Mouse (Mus musculus) spleen, adult 2 months (tissue): ENCODE data around the gene Eml5. TPM values are rescaled to one million over a fixed set of nuclear protein-coding genes. Genes with fewer than 3 reads are reported as not detected.

Experiments used
- DNase-seq, 2 experiments: peaks; one replicate each; pipeline versions ENCODE4 v3.0.0 to v3.0.0-alpha.2; 2012 to 2021; ENCODE audit warnings: low spot score in 2 of 2, low read depth in 1 of 2
- H3K27ac ChIP-seq: fragments of 200-500 bp; 2 replicates; pipeline ENCODE4 v1.5.1; 2012; ENCODE audit warnings: low read length, inconsistent platforms; ENCODE audit not compliant: insufficient read depth
- H3K27me3 ChIP-seq: fragments of 200-500 bp; 2 replicates; pipeline ENCODE4 v1.6.1; 2012; ENCODE audit warnings: mild to moderate bottlenecking, moderate library complexity, low read length, inconsistent platforms; ENCODE audit not compliant: control insufficient read depth, insufficient read depth
- H3K36me3 ChIP-seq: fragments of 200-500 bp; 2 replicates; pipeline ENCODE4 v1.6.1; 2012; ENCODE audit warnings: mild to moderate bottlenecking, low read length, inconsistent platforms; ENCODE audit not compliant: control insufficient read depth, insufficient read depth
- H3K4me1 ChIP-seq: fragments of 200-500 bp; 2 replicates; pipeline ENCODE4 v1.6.1; 2011; ENCODE audit warnings: inconsistent platforms; ENCODE audit not compliant: control insufficient read depth, insufficient read depth, insufficient read length
- H3K4me3 ChIP-seq: fragments of 200-500 bp; 2 replicates; pipeline ENCODE4 v1.5.1; 2011; ENCODE audit warnings: mild to moderate bottlenecking, inconsistent platforms; ENCODE audit not compliant: insufficient read depth, insufficient read length; ENCODE audit errors: extremely low read depth
- CTCF ChIP-seq: fragments of 200-500 bp; IDR thresholded peaks from 2 replicates; pipeline ENCODE4 v1.5.1; 2011; ENCODE audit warnings: mild to moderate bottlenecking, inconsistent platforms; ENCODE audit not compliant: insufficient read depth, insufficient read length, insufficient replicate concordance; ENCODE audit errors: extremely low read depth
- POLR2A ChIP-seq: fragments of 200-500 bp; IDR thresholded peaks from 2 replicates; pipeline ENCODE4 v1.6.1; 2011; ENCODE audit warnings: low read depth, low read length, inconsistent platforms
- WGBS: fragments of 180-500 bp; shearing (Covaris S2); methylation state at CpG from one replicate; pipeline ENCODE4 v1.1.7; 2018; 5-methylcytosine and 5-hydroxymethylcytosine counted together
- polyA plus RNA-seq: library from polyadenylated mRNA; depleted of rRNA; stranded (reverse); fragments of >200 nt; gene quantifications from 2 replicates; pipeline ENCODE4 v1.2.3, GENCODE M21; 2012; rRNA removed

Eml5 gene
- polyA plus RNA-seq, 1 experiment, result 3.6 TPM

DNA sequence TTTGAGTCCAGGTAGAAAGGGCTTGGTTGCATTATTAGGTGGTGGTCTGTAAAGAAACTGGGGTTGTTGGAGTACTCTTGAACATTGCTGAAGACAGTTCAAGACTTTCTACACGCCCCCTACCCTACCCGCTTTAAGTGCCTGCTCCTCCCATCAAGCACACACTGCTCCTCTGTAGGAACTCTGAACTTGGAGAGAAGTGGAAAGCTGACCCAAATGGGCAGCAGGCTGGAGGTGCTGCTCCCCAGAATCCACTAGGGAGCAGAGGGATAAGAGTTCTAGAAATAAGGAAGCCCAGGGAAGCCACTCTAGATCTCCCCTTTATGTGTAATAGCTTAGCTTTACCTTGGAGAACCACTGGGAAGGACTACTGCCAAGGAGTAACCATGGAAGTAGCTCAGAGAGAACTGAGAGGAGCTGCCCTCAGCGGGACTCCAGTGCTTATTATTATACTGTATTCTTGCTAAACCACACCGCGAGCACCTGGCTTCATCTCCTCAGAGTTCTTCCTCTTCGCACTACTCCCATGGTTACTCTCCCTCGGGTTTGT is 163.4 kb downstream of the Eml5 start:
- no peak for TF ChIP-seq POLR2A
- TF ChIP-seq CTCF, result no peak
- Histone ChIP-seq H3K27me3 (peaks cover 17% of the 10 kb centered on the region), H3K27ac (no peak overlapping the region), H3K36me3 (no peaks in the 10 kb centered on the region), H3K4me3 (peak overlapping the region; percentile 46; the same call in 1 of the 2 replicates), H3K4me1 (peaks cover 3% of the 10 kb centered on the region)
- 5% methylated on average over 7 of the region's 7 CpGs for WGBS
- no peak for DNase-seq

DNA sequence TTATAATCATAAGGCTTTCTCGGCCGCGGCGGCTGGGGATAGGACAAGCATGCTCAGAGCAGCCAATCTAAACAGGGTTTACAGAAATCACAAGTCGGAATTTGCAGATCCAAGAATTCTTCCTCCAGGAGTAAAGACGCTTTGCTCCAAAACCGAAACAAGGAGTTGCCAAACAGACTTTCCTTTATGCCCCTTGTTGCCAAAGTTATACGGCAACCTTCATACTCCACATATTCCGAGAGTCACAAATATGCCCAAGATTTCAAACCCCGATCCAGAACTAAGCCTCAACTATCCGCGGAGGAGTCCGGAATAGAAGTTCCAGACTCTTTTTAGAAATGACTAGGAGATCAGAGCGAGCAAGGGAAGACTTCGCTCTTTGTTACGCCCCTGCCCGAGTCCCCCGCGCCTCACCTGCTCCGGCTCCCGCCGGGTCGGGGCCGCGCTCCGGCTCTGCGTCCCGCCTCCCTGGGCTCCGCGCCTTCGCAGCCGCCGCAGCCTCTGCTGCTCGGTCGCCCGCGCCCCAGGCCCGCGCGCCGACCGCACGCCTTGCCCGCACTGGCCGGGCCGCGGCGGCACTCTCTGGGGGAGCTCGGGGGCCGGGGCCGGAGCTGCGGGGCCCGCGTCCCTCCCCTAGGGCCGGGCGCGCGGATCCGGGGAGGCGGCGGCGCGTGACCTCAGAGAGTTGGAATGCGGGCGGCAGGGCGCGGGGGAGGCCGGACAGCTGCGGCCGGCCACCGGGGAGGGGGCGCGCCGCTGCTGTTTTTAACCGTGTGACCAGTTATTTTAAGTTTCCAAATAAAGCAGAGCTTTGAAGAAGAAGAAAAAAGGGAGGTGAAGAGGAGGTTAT is 164.1 kb downstream of the Eml5 start, which contains the start of gene Ptpn21:
Gene Ptpn21 (minus strand): TSS at position 455 of the 850 bp plus-strand sequence.
- 3% methylated on average over 75 of the region's 75 CpGs for WGBS
- H3K27ac ChIP-seq, result peak within 1 kb of the TSS; percentile 51
- DNase-seq, result no peak
- H3K4me3 ChIP-seq, result peak within 1 kb of the TSS; percentile 46; the same call in 1 of the 2 replicates
- TF ChIP-seq CTCF (no peak), POLR2A (no peak)
- no peaks in the 10 kb centered on the region for H3K36me3 ChIP-seq
- H3K27me3 ChIP-seq, result peaks cover 17% of the 10 kb centered on the region
- H3K4me1 ChIP-seq, result peaks cover 3% of the 10 kb centered on the region

Other genes with a start within 250 kb of the Eml5 start
- gene Ptpn21, start 164.1 kb downstream of the Eml5 start, polyA plus RNA-seq, result 6.6 and 8.2 TPM in 2 replicates
- gene Zc3h14, start 154.5 kb downstream of the Eml5 start, polyA plus RNA-seq, result 23.3 and 28.7 TPM in 2 replicates
- gene Ttc8, start 19.1 kb upstream of the Eml5 start, polyA plus RNA-seq, result 2.9 and 3.2 TPM in 2 replicates